Mouse (Mus musculus) adrenal gland, adult 18-20 months (tissue): ENCODE measurements around the gene Cd244a. TPM values are rescaled to one million over a fixed set of nuclear protein-coding genes. Genes with fewer than 3 reads are reported as not detected.

ENCODE experiments used
- DNase-seq, 2 experiments: peaks; one replicate each; pipeline ENCODE4 v3.0.0; 2021 to 2022; ENCODE audit warnings: low spot score in 2 of 2
- long read RNA-seq, 2 experiments: library from polyadenylated mRNA; stranded (forward); transcript quantifications; one replicate each; pipeline ENCODE4 v2.0.0; 2021
- total RNA-seq, 2 experiments: library from RNA; stranded (reverse); gene quantifications; 1 replicate in 1 of 2; 2 replicates in 1 of 2; pipeline ENCODE4 v1.2.3; 2021

Gene Cd244a
- under 1 TPM; 0.50 to 0.80 TPM for total RNA-seq
- long read RNA-seq, experiment 1, result 0 reads
- long read RNA-seq, experiment 2, result 0 reads

DNA sequence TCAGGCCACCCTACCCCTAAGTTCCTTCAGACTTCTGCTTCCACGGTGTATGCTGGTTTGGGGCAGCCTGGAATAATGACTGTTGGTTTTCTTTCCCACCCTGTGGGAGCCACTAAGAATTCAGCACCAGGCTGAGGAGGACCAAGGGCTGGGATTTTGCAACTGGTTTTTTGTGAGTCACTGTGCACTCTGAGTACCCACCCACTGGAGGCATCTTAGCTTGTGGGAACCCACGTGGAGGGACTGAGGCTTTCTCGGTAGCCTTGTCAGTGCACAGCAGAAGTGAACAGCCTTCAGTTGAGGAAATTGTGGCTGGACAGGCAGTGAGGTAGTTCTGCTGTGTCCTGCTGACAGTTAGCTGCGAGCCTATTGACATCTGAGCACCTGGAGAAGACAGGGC lies at the start of gene Cd244a:
Gene Cd244a, plus strand, starts transcription at position 296 of the 400 bp plus-strand sequence.
- no peak for DNase-seq

DNA sequence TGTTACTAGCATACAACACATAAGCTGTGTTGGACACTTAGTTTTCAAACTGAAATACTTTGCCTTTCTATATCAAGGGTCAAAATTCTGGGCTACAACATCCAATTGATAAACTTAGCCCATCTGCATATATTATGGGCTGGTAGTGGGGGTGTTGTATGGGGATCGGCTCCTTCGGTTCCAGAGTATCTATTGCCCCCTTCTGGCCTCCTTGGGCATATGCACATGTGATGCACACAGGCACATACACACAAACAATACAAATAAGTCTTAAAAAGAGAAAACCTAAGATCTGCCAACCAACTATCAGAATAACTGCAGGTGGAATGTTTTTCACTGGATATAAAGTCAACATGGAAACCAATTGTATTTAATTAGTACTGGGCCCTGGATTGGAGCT lies 45.8 kb upstream of the Cd244a start:
- no peak for DNase-seq

GRCm38 (mm10) chr1:171513760-171514159 lies 45.2 kb upstream of the Cd244a start:
- DNase-seq, result no peak

DNA sequence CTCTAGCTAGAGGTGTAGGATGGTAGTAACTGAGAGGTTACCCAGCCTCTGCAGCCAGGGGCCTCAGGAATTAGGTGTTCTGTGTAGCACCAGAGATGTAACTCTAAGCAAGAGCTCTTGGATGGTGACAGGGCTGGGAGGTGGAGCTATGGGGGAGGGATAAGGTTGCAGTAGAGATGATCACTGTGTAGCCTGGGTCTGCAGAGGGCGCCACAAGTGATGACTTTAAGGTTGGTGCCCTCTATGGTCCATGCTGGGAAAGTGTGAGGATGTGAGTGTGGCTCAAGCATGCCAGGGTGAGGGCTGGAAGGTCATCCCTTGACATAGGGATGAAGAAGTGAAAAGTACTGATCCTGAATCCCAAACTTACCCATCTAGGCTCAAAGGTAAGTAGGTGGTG lies 44.0 kb upstream of the Cd244a start:
- DNase-seq, result no peak

- DNase-seq, result no peak
Measured at GRCm38 (mm10) chr1:171515557-171515956, 43.4 kb upstream of the Cd244a start.

GRCm38 (mm10) chr1:171531367-171531766 lies 27.6 kb upstream of the Cd244a start:
- DNase-seq, result no peak

GRCm38 (mm10) chr1:171532830-171533229 lies 26.2 kb upstream of the Cd244a start:
- no peak for DNase-seq

GRCm38 (mm10) chr1:171534557-171534956 lies 24.4 kb upstream of the Cd244a start:
- DNase-seq, result no peak

- no peak for DNase-seq
Measured at GRCm38 (mm10) chr1:171535194-171535593, 23.8 kb upstream of the Cd244a start, which contains the start of gene Itln1. Gene Itln1, minus strand, starts transcription at chr1:171535294.

DNA sequence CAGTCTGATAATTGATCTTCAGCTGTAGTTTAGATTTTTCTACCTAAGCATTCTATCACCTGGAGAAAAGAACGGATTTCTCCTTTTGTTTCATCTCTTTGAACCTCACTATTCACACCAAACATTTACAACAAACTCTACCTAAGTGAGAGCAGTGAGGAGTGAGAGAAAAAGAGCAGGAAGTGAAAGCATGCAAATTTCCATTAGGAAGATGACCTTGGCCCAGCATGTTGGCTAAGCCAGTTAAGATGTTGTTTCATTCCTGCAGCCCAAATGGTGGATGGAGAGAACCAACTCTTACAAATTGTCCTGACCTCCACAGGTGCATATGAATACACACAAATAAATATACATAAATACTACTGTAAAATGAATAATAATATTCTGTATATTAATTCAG lies 18.3 kb upstream of the Cd244a start:
- no peak for DNase-seq

GRCm38 (mm10) chr1:171551326-171551725 lies 7.7 kb upstream of the Cd244a start:
- DNase-seq, result no peak

DNA sequence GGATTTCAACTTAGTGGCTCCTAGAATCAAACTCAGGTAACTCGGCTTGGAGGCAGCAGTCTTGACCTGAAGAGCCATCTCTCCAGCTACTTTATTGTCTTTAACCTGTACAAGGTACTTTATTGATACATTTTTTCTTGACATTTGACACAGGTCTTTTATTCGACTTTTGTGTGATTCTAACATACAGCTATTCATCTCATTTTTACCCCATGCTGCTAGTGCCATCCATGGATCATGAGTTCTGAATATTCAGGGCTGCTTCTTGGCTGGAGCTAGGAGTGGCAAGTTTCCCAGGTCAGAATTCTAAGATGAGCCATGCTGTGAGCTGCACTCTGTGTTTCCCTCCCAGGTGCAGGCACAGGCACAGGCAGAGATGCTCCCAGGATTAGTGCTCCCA lies 6.8 kb upstream of the Cd244a start:
- DNase-seq, result no peak

GRCm38 (mm10) chr1:171553359-171554341 lies 5.3 kb upstream of the Cd244a start:
- no peak for DNase-seq

DNA sequence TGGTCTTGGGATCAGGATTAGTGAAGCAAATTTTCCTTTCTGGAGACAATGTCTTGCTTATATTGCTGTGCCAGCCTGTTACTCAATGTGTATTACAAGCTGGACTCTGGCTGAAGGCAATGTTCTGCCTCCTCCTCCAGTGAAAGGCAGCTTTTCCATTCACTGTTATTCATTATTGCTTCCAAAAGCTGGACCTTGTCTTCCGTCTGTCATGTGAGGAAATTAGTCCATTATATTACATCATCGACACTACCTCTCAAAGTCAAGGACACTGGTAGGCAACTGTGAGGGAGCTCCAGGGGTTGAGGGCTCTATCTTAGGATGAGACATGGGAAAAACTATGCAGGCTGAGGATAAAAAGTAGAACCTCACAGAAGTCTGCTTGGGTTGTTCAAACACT lies 2.6 kb upstream of the Cd244a start:
- DNase-seq, result no peak

DNA sequence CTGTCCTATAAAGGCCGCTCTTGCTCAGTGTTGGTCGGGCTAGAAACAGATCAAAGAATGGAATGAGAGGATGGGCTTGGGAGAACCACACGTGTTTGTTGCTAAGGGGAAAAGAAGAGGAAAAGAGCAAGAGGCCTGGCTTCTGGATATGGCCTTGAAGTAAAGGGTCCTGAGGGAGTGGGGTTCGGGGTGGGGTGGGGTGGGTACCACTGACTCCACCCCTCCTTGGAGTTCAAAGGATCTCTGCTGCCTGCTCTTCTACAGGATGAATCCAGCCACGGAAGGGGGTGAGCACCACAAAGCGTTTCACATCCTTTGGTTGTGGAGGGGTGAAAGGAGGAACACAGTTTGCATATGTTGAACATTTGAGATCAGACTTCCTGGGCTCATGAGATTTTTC lies 586 bp upstream of the Cd244a start:
- DNase-seq, result no peak

DNA sequence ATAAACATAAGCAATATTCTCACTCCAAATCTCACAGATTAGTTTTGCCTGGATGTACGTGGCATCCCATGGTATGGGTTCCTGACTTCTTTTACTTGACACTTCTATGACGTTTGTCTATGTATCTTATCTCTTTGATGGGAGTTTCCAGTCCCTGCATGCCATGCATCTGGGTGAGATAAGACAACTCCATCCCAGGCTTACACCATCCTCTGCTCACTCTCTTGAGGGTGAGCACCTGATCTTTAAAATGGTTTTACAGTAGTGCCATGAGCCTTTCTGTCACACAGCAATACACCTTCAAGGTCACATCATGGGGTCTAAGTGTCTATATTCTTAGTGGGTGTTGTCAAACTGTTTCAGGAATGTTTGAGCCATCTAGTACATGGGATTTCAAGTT lies 1.3 kb downstream of the Cd244a start:
- DNase-seq, result no peak

DNA sequence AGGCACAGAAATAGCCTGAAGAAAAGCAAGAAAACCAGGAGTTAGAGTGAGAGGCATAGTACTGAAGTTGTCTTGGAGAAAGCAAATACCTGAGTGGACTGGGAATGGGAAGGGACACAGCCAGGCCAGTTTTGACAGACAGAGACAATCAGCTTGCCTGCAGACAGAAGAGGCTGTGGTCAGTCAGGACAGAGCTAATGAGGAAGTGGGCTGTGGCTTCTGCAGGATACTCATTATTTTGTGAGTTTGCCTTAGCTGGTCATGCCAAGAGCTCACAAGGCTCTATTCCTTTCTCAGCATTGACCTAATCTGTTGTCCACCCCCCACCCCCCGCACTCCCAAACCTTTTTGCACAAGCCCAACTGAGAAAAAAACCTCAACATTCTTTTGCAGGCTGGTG lies 2.2 kb downstream of the Cd244a start:
- no peak for DNase-seq

- no peak for DNase-seq
Measured at GRCm38 (mm10) chr1:171561639-171562225, 2.7 kb downstream of the Cd244a start.

- DNase-seq, result no peak
Measured at GRCm38 (mm10) chr1:171563042-171563441, 4.0 kb downstream of the Cd244a start.

GRCm38 (mm10) chr1:171564247-171564646 lies 5.3 kb downstream of the Cd244a start:
- no peak for DNase-seq

DNA sequence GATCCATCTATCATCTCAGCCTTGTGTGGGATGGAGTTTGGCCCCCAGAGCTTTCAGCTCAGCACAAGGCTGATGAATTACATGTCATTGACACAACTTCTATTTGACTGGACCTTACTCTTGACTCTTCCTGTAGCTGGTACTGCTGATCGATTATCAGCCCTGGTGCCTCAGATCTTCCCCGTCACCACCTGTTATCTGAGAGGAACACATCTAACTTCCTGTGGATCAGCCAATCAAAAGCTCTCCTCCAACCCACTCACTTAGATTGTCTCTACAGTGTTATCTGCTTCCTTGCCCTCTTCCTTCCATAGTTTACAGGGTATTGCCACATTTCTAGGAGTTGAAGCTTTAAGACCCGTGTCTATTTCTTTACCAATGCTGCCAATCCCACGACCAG lies 6.9 kb downstream of the Cd244a start:
- DNase-seq, result no peak

- DNase-seq, result peak; percentile 56
Measured at GRCm38 (mm10) chr1:171566777-171567176, 7.8 kb downstream of the Cd244a start.
